Mouse (Mus musculus): ENCODE data around the gene Uts2r.

The Uts2r gene

DNA sequence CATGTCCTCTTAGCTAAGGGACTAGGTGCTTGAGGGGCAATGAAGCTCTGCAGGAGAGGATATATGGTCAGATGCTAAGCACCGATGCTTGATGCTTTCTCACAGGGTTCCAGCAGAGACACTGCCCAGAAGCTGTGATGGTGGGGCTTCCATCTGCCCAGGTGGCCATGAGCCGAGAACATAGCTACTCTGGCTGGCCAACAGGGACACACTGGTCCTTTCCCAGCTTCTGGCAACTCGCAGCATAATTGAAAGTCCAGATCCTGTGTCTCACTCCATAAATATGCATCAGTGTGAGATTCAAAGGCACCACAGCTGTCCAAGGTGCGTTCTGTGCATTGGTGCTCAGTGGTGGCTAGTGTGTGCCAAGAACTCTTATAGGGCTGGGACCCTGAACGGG lies 13.1 kb downstream of the Uts2r start:
- DNase-seq, result no peak

- no peak for DNase-seq
These were observed 14.2 kb downstream of the Uts2r start for GRCm38 (mm10) chr11:121174234-121174633.

DNA sequence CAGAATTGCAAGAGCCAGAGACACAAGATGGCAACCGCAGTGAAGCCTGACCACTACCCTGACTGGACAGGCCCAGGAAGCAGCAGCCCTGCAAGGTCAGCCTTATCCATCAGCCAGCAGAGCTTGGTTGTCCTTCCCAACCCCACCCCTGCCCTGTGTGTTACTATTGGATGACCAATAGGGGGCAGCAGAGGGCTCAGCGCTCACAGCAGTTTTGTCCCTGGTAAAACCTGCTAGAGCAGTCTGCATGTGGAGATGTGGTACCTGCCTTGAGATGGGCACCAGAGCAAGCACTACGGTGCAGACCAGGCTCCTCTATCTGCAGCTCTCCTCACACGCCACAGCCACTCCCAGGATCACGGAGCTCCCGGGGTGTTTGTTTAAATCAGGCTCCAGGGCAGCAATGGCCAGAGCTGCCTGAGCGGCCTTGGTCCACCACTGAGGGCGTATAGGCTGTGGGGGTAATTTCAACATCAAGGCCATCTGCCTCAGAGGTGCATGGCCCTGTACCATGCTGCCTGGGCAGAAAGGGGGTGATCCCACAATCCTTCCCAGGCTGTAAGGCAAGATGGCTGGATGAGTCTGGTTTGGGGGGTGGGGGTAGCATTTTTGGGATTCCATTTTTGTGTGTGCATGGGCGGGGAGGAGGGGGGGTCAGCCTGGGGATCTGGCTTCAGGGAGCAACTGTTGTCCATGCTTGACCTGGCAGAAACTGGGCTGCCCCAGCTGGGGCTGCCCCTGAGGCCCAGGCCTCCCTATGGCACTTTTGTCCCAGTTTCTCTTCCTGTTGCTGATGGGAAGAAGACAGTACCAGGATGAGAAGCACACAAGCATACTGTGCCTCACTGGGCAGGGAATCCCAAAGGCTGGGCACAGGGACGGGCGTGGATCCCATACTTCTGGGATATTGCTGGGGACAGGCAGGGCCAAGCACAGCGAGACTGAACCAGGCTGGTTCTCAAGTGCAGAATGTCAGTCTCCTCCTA lies 16.5 kb downstream of the Uts2r start:
- peak; percentile 77 to 83 for DNase-seq

GRCm38 (mm10) chr11:121189681-121190080 lies 29.6 kb downstream of the Uts2r start:
- DNase-seq, result peak; percentile 71

- DNase-seq, result no peak
These were observed 32.7 kb downstream of the Uts2r start for GRCm38 (mm10) chr11:121192742-121193141.

GRCm38 (mm10) chr11:121193415-121193814 lies 33.3 kb downstream of the Uts2r start:
- DNase-seq, result no peak

DNA sequence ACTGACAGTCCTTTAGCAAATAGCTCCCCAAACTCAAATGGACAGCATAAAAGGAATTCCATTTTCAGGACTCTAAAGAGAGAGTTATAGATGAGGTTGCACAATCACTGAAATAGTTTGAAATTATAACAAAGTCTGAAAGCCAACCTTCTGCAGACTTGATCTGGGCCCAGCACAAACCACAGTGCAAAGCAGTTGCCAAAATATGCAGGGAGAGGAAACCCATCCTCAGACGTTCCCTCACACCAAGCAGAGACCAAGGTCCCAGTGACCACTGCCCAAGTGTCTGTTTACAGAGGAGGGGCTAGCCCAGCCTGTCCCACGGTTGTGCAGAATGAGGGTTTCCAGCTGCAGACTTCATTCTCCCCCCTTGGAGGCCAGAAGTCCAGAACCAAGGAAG lies 38.6 kb downstream of the Uts2r start:
- no peak for DNase-seq

DNA sequence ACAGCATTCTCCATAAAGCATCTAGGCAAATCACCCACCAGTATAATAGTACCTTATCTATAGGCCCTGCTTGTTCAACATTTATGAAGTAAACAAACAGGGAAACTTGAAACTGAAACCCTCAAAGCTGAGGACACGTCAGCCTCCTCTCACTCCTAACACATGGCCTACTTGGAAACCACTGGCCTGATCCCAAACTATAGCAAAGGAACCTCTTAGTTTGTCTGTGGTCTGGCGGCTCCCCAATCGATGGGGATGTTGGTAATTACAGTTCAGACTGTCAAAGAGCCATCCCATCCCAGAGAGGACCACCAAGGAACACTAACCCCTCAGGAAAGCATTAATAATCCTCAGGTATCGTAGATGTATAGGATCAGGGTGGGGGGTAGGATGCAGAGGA lies 39.8 kb downstream of the Uts2r start:
- DNase-seq, result no peak

- no peak for DNase-seq
These were observed 40.7 kb downstream of the Uts2r start for GRCm38 (mm10) chr11:121200781-121201180.

DNA sequence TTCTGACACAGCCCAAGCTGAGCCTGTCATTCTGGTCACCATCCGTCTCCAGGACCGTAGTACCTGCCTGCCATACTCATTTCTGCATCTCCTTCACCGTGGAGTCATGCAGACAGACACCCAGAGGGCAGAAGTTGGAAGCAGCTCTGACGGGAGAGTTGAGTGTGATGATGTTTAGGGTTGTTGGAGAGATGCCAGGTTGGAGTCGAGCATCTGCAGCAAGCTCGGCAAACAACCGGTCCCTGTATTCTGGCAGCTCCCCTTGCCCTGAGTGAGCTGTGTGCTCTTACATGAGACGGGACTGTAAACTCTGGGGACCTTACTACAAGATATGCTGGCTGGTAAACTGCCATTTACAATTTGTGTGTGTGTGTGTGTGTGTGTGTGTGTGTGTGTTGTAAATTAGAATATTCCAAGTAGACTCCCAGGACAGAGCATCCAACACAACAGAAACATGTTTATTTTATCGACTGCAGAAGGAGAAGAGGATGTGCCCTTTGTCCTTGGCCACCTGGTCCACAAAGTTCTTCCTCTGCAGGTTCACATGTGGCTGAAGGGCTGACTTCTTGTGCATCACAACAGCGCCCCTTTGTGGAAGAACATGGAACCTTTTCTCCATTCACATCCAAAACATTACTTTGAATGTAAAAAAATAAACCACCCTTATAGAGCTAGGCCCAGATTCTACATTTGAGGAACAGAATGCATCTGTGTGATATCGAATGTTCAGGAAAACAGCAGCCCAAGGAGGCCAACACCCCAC lies 41.5 kb downstream of the Uts2r start:
- peak; percentile 62 to 75 for DNase-seq

GRCm38 (mm10) chr11:121203859-121204160 lies 43.7 kb downstream of the Uts2r start:
- no peak for DNase-seq

DNA sequence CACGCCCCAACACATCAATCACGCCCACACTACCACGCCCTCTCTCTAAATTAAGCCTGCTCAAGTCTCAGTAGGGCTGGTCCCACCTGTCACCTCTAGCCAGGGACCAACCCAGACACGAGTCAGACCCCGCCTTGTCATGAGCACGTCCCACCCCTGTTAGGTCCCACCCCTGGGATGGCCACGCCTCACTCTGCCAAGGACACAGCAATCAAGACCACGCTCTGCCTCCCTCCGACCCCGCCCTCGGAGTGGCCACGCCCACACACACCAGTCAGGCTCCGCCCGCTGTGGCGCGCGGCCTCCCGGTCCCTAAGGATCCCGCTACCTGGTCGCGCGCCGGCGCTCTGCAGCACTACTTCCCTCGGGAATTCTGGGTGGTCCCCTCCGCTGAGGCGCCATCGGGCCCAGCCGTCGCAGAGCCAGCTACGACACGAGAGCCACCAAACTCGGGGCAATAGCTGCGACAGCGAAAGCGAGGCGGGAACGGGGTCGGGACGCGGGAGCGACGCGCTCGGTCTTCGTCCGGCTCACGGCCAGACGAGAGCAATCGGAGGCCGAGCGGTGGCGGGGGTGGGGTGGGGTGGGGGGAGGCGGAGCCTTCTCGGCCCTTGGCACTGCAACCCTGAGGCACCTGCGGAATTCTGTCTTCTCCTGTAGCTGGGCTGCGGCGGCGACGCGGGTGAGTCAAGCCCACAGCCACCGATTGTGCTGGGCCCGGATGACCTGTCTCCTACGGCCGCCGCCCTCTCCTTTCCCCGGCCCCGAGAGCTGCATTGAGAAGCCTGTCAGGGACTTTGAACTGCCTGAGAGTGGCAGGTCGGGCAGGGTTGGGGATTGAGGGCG lies 44.3 kb downstream of the Uts2r start, which contains the start of the genes Hexdc and Ogfod3:
Gene Hexdc, plus strand, starts transcription at position 273 of the 846 bp plus-strand sequence.
Gene Ogfod3, minus strand, starts transcription at position 551 of the 846 bp plus-strand sequence.
- DNase-seq, result peak; percentile 96
